Mouse (Mus musculus) lung, postnatal 0 days (tissue): ENCODE measurements around the gene Slc22a28. TPM values are rescaled to one million over a fixed set of nuclear protein-coding genes. Genes with fewer than 3 reads are reported as not detected.

Experiments used
- polyA plus RNA-seq: library from polyadenylated mRNA; unstranded; fragments of >200 nt; fragmentation: Nextera tagmentation; extraction: Ambion mirVana; gene quantifications from 2 replicates; pipeline ENCODE4 v1.2.1, GENCODE M21; 2015

The Slc22a28 gene
- polyA plus RNA-seq, 1 experiment from 2014 or later, result not detected

Other genes with a start within 250 kb of the Slc22a28 start
- not detected in 2 replicates for gene Slc22a27, start 166.0 kb downstream of the Slc22a28 start, polyA plus RNA-seq
- gene Slc22a29, start 86.9 kb upstream of the Slc22a28 start, polyA plus RNA-seq, result not detected in 2 replicates